Mouse (Mus musculus) heart, adult 2 months (tissue): ENCODE results near the gene Eif2a. TPM values are rescaled to one million over a fixed set of nuclear protein-coding genes. Genes with fewer than 3 reads are reported as not detected.

Experiments used
- DNase-seq, 2 experiments: peaks; one replicate each; pipeline ENCODE4 v3.0.0; 2021
- H3K27ac ChIP-seq: fragments of 200-600 bp; 2 replicates; pipeline ENCODE4 v1.8.1; 2022
- H3K27me3 ChIP-seq: fragments of 200-500 bp; 2 replicates; pipeline ENCODE4 v1.6.1; 2012; ENCODE audit warnings: mild to moderate bottlenecking, low read length, inconsistent platforms, mixed read lengths; ENCODE audit not compliant: control insufficient read depth, insufficient read depth
- H3K36me3 ChIP-seq: fragments of 200-500 bp; 2 replicates; pipeline ENCODE4 v1.6.1; 2012; ENCODE audit warnings: low read length, inconsistent platforms; ENCODE audit not compliant: control insufficient read depth, insufficient read depth
- H3K4me1 ChIP-seq: fragments of 200-500 bp; 2 replicates; pipeline ENCODE4 v1.6.1; 2011; ENCODE audit warnings: low read length; ENCODE audit not compliant: control insufficient read depth, insufficient read depth
- H3K4me3 ChIP-seq: fragments of 200-600 bp; 2 replicates; pipeline ENCODE4 v1.8.1; 2022
- H3K79me2 ChIP-seq: fragments of 200-500 bp; replicated peaks from 2 replicates; pipeline ENCODE4 v1.6.1; 2012; ENCODE audit warnings: mild to moderate bottlenecking, inconsistent platforms, low read length, moderate library complexity, mixed read lengths; ENCODE audit not compliant: control insufficient read depth, insufficient read depth
- H3K9ac ChIP-seq: fragments of 200-500 bp; 2 replicates; pipeline ENCODE4 v1.6.1; 2012; ENCODE audit warnings: low read depth, mild to moderate bottlenecking, control low read depth, inconsistent platforms, low read length, mixed read lengths
- CTCF ChIP-seq: fragments of 200-600 bp; IDR thresholded peaks from 2 replicates; pipeline ENCODE4 v1.8.1; 2022; ENCODE audit warnings: antibody characterized with exemption, mild to moderate bottlenecking, moderate library complexity
- EP300 ChIP-seq: fragments of 200-500 bp; IDR thresholded peaks from 2 replicates; pipeline ENCODE4 v1.6.1; 2011; ENCODE audit warnings: low read depth, low read length, control low read depth; ENCODE audit not compliant: insufficient read depth
- POLR2A ChIP-seq: fragments of 200-500 bp; IDR thresholded peaks from 2 replicates; pipeline ENCODE4 v1.6.1; 2011; ENCODE audit warnings: mild to moderate bottlenecking, low read depth, low read length, control low read depth; ENCODE audit not compliant: insufficient read depth
- WGBS: fragments of 180-500 bp; shearing (Covaris S2); methylation state at CpG from one replicate; pipeline ENCODE4 v1.1.7; 2018; 5-methylcytosine and 5-hydroxymethylcytosine counted together
- intact Hi-C: fragments of 180-260 bp; cut with DNase I; formaldehyde crosslinking; loops from one replicate; pipeline ENCODE4 v1.15.1; 2025
- polyA plus RNA-seq: library from polyadenylated mRNA; depleted of rRNA; stranded (reverse); fragments of >200 nt; gene quantifications from 2 replicates; pipeline ENCODE4 v1.2.3, GENCODE M21; 2012
- total RNA-seq, 2 experiments: library from RNA; stranded (reverse); gene quantifications; 2 replicates each; pipeline ENCODE4 v1.2.3; 2021

Eif2a gene
- total and polyA plus RNA-seq, 3 experiments: 9.3 to 42.0 (median 32.0) TPM

DNA sequence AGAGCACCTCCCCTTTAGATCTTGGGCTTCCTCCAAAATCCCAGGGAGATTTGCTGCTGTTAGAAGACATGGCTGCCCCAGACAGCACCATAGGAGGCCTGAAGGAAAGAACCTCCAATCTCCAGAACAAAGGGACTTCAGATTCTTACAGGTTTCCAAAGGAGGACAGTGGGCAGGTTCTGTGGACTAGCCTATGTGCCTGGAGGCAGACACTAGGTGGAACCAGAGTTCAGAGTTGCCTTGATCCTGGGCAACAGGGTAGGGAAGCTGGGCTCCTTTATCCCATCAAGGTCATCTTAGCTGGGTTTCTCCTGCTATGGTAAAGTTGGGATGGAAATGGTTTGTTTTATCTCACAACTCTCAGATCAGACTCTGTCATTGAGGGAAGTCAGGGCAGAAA is 14.0 kb upstream of the Eif2a start:
- Histone ChIP-seq H3K4me3 (no peak overlapping the region), H3K9ac (no peak overlapping the region), H3K36me3 (no peaks in the 10 kb centered on the region), H3K4me1 (no peaks in the 10 kb centered on the region), H3K27me3 (no peaks in the 10 kb centered on the region), H3K27ac (no peak overlapping the region), H3K79me2 (no peaks in the 10 kb centered on the region)
- intact Hi-C loops: loop anchor here (10.0 kb wide), 1 partner anchor 273 kb away; no protein-coding TSS in a partner anchor
- peak in 1 of 2 experiments; percentile 14 for DNase-seq
- TF ChIP-seq EP300 (no peak), CTCF (peak; percentile 49), POLR2A (no peak)

DNA sequence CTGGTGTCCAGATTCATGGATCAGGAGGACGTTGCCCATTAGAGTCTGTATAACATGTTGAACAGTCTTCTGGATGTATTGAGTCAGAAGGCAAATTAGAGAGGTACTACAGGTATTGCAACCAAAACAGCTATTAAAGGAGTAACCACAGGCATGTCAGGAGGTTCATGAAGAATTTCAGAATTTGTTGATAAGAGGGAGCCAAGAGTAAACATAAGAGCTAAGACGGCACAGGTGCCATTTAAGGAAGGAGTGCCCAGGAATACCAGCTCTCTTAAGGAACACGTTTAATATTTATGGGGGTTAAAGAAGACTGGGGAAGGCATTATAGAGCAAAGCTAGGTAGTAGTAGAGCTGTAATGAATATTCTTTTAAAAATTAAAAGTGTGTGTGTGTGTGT is 12.9 kb upstream of the Eif2a start:
- Histone ChIP-seq H3K4me1 (no peaks in the 10 kb centered on the region), H3K79me2 (no peaks in the 10 kb centered on the region), H3K27me3 (no peaks in the 10 kb centered on the region), H3K9ac (no peak overlapping the region), H3K4me3 (no peak overlapping the region), H3K36me3 (no peaks in the 10 kb centered on the region), H3K27ac (no peak overlapping the region)
- no peak for TF ChIP-seq CTCF
- no peak for TF ChIP-seq EP300
- no peak for TF ChIP-seq POLR2A
- no peak for DNase-seq
- intact Hi-C loops: loop anchor here (10.0 kb wide), 1 partner anchor 272 kb away; no protein-coding TSS in a partner anchor
- WGBS: 63% methylated on average over 3 of the region's 3 CpGs

DNA sequence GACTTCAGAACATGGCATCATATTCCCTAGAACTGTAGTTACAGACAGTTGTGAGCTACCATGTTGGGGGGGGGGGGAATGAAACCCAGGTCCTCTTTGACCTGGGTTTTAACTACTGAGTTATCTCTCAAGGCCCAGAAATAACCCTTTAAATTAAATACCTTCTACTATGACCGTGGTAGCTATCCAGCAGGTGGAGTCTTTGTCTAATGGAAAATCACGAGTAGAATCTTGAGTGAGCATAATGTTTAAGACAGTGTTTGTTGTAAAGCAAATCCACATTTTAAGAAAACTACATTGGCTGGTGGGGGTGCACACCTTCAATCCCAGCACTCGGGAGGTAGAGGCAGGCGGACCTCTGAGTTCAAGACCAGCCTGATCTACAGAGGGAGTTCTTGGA is 12.1 kb upstream of the Eif2a start:
- WGBS: 76% methylated on average over 4 of the region's 4 CpGs
- intact Hi-C loops: loop anchor here (10.0 kb wide), 1 partner anchor 271 kb away; no protein-coding TSS in a partner anchor
- Histone ChIP-seq H3K4me1 (no peaks in the 10 kb centered on the region), H3K27me3 (no peaks in the 10 kb centered on the region), H3K79me2 (no peaks in the 10 kb centered on the region), H3K36me3 (no peaks in the 10 kb centered on the region), H3K4me3 (no peak overlapping the region), H3K27ac (no peak overlapping the region), H3K9ac (no peak overlapping the region)
- no peak for DNase-seq
- TF ChIP-seq EP300 (no peak), CTCF (no peak), POLR2A (no peak)

DNA sequence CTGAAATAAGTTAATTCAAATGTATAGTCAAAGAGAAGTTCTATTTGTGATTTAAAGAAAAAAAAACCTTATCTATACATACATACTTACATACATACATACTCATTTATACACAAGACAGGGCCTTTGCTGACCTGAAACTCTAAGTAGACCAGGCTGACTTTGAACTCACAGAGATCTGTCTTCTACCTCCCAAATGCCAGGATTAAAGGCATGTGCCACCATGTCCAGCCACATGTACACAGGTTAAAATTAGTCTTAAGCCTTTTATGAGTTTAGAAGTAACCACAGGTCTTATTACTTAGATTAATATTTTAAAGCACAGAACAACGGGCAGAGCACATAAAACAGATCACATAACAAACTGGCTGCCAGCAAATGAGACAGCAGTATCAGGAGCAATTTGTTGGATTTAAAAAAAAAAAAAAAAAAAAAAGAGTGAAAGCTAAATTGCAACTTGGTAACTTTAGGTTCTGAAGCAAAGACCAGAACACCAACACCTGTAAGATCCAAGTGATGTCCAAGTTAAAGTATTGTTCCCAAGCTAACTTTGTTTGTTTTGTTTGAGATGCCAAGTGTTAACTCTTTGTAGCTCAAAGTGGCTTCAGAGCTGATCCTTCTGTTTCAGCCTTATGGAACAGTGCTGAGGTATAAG is 9.5 kb upstream of the Eif2a start:
- DNase-seq: no peak
- Histone ChIP-seq H3K27ac (no peak overlapping the region), H3K36me3 (no peaks in the 10 kb centered on the region; the same call in 1 of the 2 replicates), H3K9ac (no peak overlapping the region), H3K79me2 (no peaks in the 10 kb centered on the region), H3K4me3 (no peak overlapping the region), H3K27me3 (no peaks in the 10 kb centered on the region), H3K4me1 (no peaks in the 10 kb centered on the region)
- TF ChIP-seq CTCF (no peak), POLR2A (no peak), EP300 (no peak)
- 42% methylated on average over 1 of the region's 1 CpGs for WGBS
- intact Hi-C loops: loop anchor here (10.0 kb wide), 1 partner anchor 269 kb away; no protein-coding TSS in a partner anchor

DNA sequence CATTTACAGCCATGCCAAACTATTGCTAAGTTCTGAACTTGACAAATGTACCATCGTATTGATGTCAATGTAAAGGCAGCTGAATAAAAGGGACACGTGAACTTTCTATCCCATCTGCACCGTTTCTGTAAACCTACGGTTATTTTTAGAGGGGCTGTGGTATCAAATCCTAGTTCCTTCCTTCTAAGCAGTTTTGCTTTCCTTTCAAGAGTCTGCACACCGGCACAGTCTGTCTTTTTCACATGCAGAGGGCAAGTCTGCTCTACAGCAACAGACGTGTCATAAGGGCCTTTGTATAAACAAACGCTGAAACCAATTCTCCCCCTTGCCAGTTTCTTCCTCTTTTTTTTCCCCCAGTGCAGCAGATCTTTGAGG is 9.0 kb upstream of the Eif2a start:
- no peaks in the 10 kb centered on the region; the same call in 1 of the 2 replicates for H3K36me3 ChIP-seq
- peak in 1 of 2 experiments; percentile 26 for DNase-seq
- no peak overlapping the region for H3K9ac ChIP-seq
- no peak overlapping the region for H3K4me3 ChIP-seq
- no peak for TF ChIP-seq POLR2A
- no peak for TF ChIP-seq EP300
- no peak for TF ChIP-seq CTCF
- intact Hi-C loops: loop anchor here (10.0 kb wide), 1 partner anchor 268 kb away; no protein-coding TSS in a partner anchor
- H3K79me2 ChIP-seq: no peaks in the 10 kb centered on the region
- H3K4me1 ChIP-seq: no peaks in the 10 kb centered on the region
- H3K27me3 ChIP-seq: no peaks in the 10 kb centered on the region
- WGBS: 40% methylated on average over 7 of the region's 7 CpGs
- H3K27ac ChIP-seq: no peak overlapping the region

DNA sequence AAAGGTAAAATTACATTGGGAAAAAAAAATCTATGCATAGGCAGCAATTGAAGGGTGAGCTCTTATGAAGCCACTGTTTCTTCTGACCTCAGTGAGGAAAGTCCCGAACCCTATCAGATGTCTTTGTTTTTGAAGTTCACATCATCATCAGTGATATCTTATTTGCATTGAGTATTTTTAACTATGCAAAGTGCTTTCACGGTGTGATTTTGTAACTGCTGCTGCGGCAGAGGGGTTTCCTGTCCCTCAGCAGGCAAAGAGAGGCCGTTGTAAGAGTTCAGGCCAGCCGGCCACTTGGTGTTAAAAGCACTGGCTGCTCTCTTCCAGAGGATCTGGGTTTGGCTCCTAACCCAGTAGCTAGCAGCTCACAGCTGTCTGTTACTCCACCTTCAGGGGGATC is 8.4 kb upstream of the Eif2a start:
- no peak overlapping the region for H3K27ac ChIP-seq
- no peaks in the 10 kb centered on the region for H3K4me1 ChIP-seq
- DNase-seq: peak in 1 of 2 experiments; percentile 25
- H3K79me2 ChIP-seq: no peaks in the 10 kb centered on the region
- 33% methylated on average over 5 of the region's 5 CpGs for WGBS
- no peak overlapping the region for H3K9ac ChIP-seq
- no peak overlapping the region for H3K4me3 ChIP-seq
- peaks cover under 1% of the 10 kb centered on the region for H3K36me3 ChIP-seq
- intact Hi-C loops: loop anchor here (10.0 kb wide), 1 partner anchor 268 kb away; no protein-coding TSS in a partner anchor
- H3K27me3 ChIP-seq: no peaks in the 10 kb centered on the region
- no peak for TF ChIP-seq CTCF
- TF ChIP-seq EP300: no peak
- no peak for TF ChIP-seq POLR2A
